Mouse (Mus musculus) c-Kit-positive CD71-positive TER-119-negative erythroid progenitor cells, embryonic 14.5 days (primary cell): ENCODE data around the gene Slc29a1.

Source experiments
- DNase-seq: peaks from one replicate; pipeline ENCODE4 v3.0.0-alpha.2; 2013; ENCODE audit warnings: low read depth

The Slc29a1 gene

GRCm38 (mm10) chr17:45549617-45550181, 49.7 kb downstream of the Slc29a1 start, which contains the start of gene Tmem151b:
Gene Tmem151b (minus strand): TSS chr17:45549677.
- DNase-seq = no peak

GRCm38 (mm10) chr17:45548541-45549512, 50.6 kb downstream of the Slc29a1 start:
- no peak for DNase-seq

- DNase-seq = no peak
These were observed 51.8 kb downstream of the Slc29a1 start for GRCm38 (mm10) chr17:45547461-45548190.

GRCm38 (mm10) chr17:45546941-45547340, 52.5 kb downstream of the Slc29a1 start:
- DNase-seq = no peak

- no peak for DNase-seq
These were observed 54.0 kb downstream of the Slc29a1 start for GRCm38 (mm10) chr17:45545278-45545961.

- no peak for DNase-seq
These were observed 54.5 kb downstream of the Slc29a1 start for GRCm38 (mm10) chr17:45544873-45545277.

- DNase-seq = no peak
These were observed 55.2 kb downstream of the Slc29a1 start for GRCm38 (mm10) chr17:45544001-45544872.

GRCm38 (mm10) chr17:45543115-45543514, 56.3 kb downstream of the Slc29a1 start:
- DNase-seq = no peak

- DNase-seq = no peak
These were observed 56.7 kb downstream of the Slc29a1 start for GRCm38 (mm10) chr17:45542705-45543104.

- DNase-seq = no peak
These were observed 57.3 kb downstream of the Slc29a1 start for GRCm38 (mm10) chr17:45542129-45542528.

- no peak for DNase-seq
These were observed 59.7 kb downstream of the Slc29a1 start for GRCm38 (mm10) chr17:45539664-45540063.

GRCm38 (mm10) chr17:45538394-45538793, 61.0 kb downstream of the Slc29a1 start:
- DNase-seq = no peak

- no peak for DNase-seq
These were observed 63.1 kb downstream of the Slc29a1 start for GRCm38 (mm10) chr17:45536264-45536663.
